21 mouse cellular contexts compared by ENCODE assay signal in the genomic region with DNA sequence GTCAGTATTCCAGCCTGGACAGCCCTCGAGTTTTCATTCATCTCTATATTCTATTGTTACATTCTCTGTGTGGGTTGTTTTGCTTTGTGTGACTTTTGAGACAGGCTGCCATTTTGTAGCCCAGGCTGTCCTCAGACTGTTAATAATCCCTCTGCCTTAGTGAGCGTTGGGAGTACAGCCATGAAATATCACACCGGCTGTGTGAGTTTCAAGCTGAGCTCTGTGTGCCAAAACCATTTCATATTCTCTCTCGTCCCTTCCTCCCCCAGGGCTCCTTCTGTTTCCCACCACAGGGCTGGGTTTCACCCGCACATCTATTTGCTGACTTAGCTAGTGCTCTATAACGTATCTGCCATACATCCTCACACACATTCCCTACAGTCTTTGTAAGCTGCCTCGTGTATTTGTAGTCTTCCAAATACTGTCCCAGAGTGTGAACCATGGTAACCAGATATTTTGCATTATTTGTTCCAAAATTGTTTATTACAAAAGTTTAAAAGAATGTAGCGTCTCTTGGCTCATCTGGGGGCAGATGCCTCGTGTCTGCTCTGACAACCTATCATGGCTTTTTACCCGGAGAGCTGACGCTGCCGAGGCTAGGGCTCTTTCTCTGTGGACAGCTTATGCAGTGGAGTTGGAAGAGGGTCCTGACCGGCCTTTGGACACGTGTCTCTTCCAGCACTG.
DNase-seq lines count a peak whose midpoint lies in the region; ATAC-seq and TF ChIP-seq lines count a peak whose summit lies in the region.
"Had no signal": no experiment of that assay in that cellular context is flagged by ENCODE, and none has a peak within 500 bp of the region (broad histone marks: within the 10 kb centered on the region; RNA-seq: fewer than 3 reads in every experiment).

No protein-coding gene starts in this region.

- H3K27ac ChIP-seq in heart, embryonic 11.5 days (ENCODE audit: low read depth, low read length): no peak overlapping the region
- 0 out of 2 replicates have a peak overlapping the region, but pooled peaks have one; percentile 43 for H3K27ac ChIP-seq in lung, postnatal 0 days (ENCODE audit: low read length)
- H3K27ac ChIP-seq in stomach, postnatal 0 days (replicated peaks): no peak overlapping the region
- H3K27ac ChIP-seq: heart, embryonic 13.5 days; kidney, embryonic 15.5 days; liver, embryonic 13.5 days; neural tube, embryonic 12.5 days had no signal

- TF ChIP-seq EP300 in lung, postnatal 0 days (IDR thresholded peaks at IDR 0.05): no peak; the same call in 1 of the 2 replicates
- no peak for TF ChIP-seq EP300 in stomach, postnatal 0 days (optimal IDR thresholded peaks at IDR 0.05)

- H3K27me3 ChIP-seq in heart, embryonic 11.5 days (ENCODE audit: control insufficient read depth, insufficient read depth, low read length): no peaks in the 10 kb centered on the region
- no peaks in the 10 kb centered on the region for H3K27me3 ChIP-seq in lung, postnatal 0 days (replicated peaks; ENCODE audit: insufficient read depth, low read length)
- no peaks in the 10 kb centered on the region for H3K27me3 ChIP-seq in stomach, postnatal 0 days (ENCODE audit: control insufficient read depth, insufficient read depth, low read length)
- H3K27me3 ChIP-seq: heart, embryonic 13.5 days; kidney, embryonic 15.5 days; liver, embryonic 13.5 days; neural tube, embryonic 12.5 days had no signal

- H3K9me3 ChIP-seq in heart, embryonic 11.5 days (replicated peaks; ENCODE audit: control insufficient read depth, low read length): no peaks in the 10 kb centered on the region
- no peaks in the 10 kb centered on the region for H3K9me3 ChIP-seq in lung, postnatal 0 days (ENCODE audit: low read length)
- no peaks in the 10 kb centered on the region for H3K9me3 ChIP-seq in stomach, postnatal 0 days (ENCODE audit: control insufficient read depth, low read length)
- H3K9me3 ChIP-seq: heart, embryonic 13.5 days; kidney, embryonic 15.5 days; liver, embryonic 13.5 days; neural tube, embryonic 12.5 days had no signal

- H3K36me3 ChIP-seq in heart, embryonic 11.5 days (ENCODE audit: control insufficient read depth, insufficient read depth, low read length): peaks cover 10% of the 10 kb centered on the region
- H3K36me3 ChIP-seq in lung, postnatal 0 days (ENCODE audit: insufficient read depth, low read length): no peaks in the 10 kb centered on the region
- H3K36me3 ChIP-seq in stomach, postnatal 0 days (ENCODE audit: control insufficient read depth, insufficient read depth, low read length): no peaks in the 10 kb centered on the region

- H3K9ac ChIP-seq in heart, embryonic 11.5 days (ENCODE audit: low read depth, low read length): no peak overlapping the region
- no peak overlapping the region for H3K9ac ChIP-seq in lung, postnatal 0 days (replicated peaks; ENCODE audit: low read depth)
- H3K9ac ChIP-seq in stomach, postnatal 0 days (ENCODE audit: low read length): no peak overlapping the region
- H3K9ac ChIP-seq: heart, embryonic 13.5 days; kidney, embryonic 15.5 days; liver, embryonic 13.5 days; neural tube, embryonic 12.5 days had no signal

- H3K4me3 ChIP-seq in heart, embryonic 11.5 days (ENCODE audit: low read depth, low read length): no peak overlapping the region
- H3K4me3 ChIP-seq in lung, postnatal 0 days (ENCODE audit: low read depth, low read length): no peak overlapping the region
- no peak overlapping the region for H3K4me3 ChIP-seq in stomach, postnatal 0 days (ENCODE audit: low read depth, low read length)
- H3K4me3 ChIP-seq: erythroblast, embryonic 14.5 days; heart, embryonic 13.5 days; kidney, embryonic 15.5 days; liver, embryonic 13.5 days; neural tube, embryonic 12.5 days had no signal

- no peak for TF ChIP-seq CTCF in lung, postnatal 0 days (IDR thresholded peaks at IDR 0.05)
- no peak for TF ChIP-seq CTCF in stomach, postnatal 0 days (IDR thresholded peaks at IDR 0.05; ENCODE audit: low read depth)

- 88% methylated on average over 14 of the region's 14 CpGs for WGBS in heart, embryonic 11.5 days (ENCODE audit: insufficient replicate concordance)
- 69% methylated on average over 14 of the region's 14 CpGs for WGBS in lung, postnatal 0 days
- 60% methylated on average over 14 of the region's 14 CpGs for WGBS in stomach, postnatal 0 days

- ATAC-seq in heart, embryonic 11.5 days (replicated peaks; ENCODE audit: insufficient number of reproducible peaks, low FRiP score, low TSS enrichment): no peak
- ATAC-seq in lung, postnatal 0 days: peak; percentile 79
- ATAC-seq in stomach, postnatal 0 days (ENCODE audit: low FRiP score, low TSS enrichment): 0 out of 2 replicates have a peak, but pooled peaks have one; percentile 36
- ATAC-seq: CD4-positive, CD25-positive, alpha-beta regulatory T cell, adult 4 months; inflammation-experienced regulatory T-cells, adult 6 months had no signal

- 0 out of 2 replicates have a peak, but pooled peaks cover 2% of the 10 kb centered on the region for H3K4me1 ChIP-seq in heart, embryonic 11.5 days (ENCODE audit: control insufficient read depth, insufficient read depth, low read length)
- 0 out of 2 replicates have a peak, but pooled peaks cover 2% of the 10 kb centered on the region for H3K4me1 ChIP-seq in lung, postnatal 0 days (ENCODE audit: insufficient read depth, low read depth, low read length)
- peaks cover 4% of the 10 kb centered on the region; the same call in 1 of the 2 replicates for H3K4me1 ChIP-seq in stomach, postnatal 0 days (replicated peaks; ENCODE audit: control insufficient read depth, insufficient read depth)

- DNase-seq in heart, adult 11 months: peak; percentile 92
- peak; percentile 83 for DNase-seq in lung, postnatal 0 days (ENCODE audit: low spot score)
- DNase-seq in lung, postnatal 14 days: no peak
- DNase-seq in layer of hippocampus, adult 8-10 months (ENCODE audit: low spot score in 2 of 2): peak; percentile 66
- DNase-seq in stomach, postnatal 0 days (ENCODE audit: low spot score): no peak
- no peak for DNase-seq in adrenal gland, adult 18-20 months (ENCODE audit: low spot score in 2 of 2)
- DNase-seq: adrenal gland, adult 8-10 months; cerebellum, adult 8-10 months; embryo, embryonic 11 days; gastrocnemius, postnatal 14 days; heart, postnatal 4 days; left cerebral cortex, postnatal 4 days; liver, embryonic 13.5 days; right cerebral cortex, postnatal 25 days had no signal

- H3K4me2 ChIP-seq in heart, embryonic 11.5 days: no peak overlapping the region
- no peak overlapping the region for H3K4me2 ChIP-seq in lung, postnatal 0 days (replicated peaks; ENCODE audit: low read depth, low read length)
- no peak overlapping the region for H3K4me2 ChIP-seq in stomach, postnatal 0 days (replicated peaks; ENCODE audit: low read depth)
- H3K4me2 ChIP-seq: heart, embryonic 13.5 days; kidney, embryonic 15.5 days; liver, embryonic 13.5 days; neural tube, embryonic 12.5 days had no signal

Comparison
In these comparisons a context has a peak if more than half of its experiments do, and no peak if none do; other contexts are left out.
1. DNase-seq: peak in heart, adult 11 months (single experiment), lung, postnatal 0 days (single experiment) and layer of hippocampus, adult 8-10 months (2 of 2); none in lung, postnatal 14 days (single experiment), stomach, postnatal 0 days (single experiment) and adrenal gland, adult 18-20 months (0 of 2).